Mouse (Mus musculus) NIH3T3 (cell line): ENCODE measurements at regions not wholly inside any gene's neighbourhood (a gene's known extent, or its start where the extent isn't known, plus 50 kb on each side); places are given as distances from the start of the nearest gene placed in this dataset.

Experiments used
- DNase-seq: peaks from one replicate; pipeline ENCODE4 v3.0.0-alpha.2; 2012; ENCODE audit warnings: low read depth

DNA sequence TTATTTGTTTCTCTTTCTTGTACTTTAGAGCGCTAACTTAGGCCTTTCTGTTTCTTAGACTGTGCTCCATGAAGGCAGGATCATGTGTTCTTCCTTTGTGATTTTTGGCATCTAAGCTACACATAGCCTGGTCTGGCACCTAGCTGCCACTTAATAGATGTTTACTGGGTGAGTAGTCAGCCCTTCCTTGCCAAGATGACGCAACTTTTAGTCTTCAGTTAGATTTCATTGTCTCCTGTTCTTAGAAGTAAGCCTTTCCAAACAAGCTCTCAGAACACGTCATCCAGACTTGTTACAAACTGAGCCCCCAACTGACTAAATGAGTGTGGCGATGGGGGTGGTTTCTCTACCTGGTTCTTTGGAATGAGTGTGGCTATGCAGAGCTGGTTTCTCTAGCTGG is 85.4 kb upstream of the Rapgef5 start:
- DNase-seq: peak; percentile 10

DNA sequence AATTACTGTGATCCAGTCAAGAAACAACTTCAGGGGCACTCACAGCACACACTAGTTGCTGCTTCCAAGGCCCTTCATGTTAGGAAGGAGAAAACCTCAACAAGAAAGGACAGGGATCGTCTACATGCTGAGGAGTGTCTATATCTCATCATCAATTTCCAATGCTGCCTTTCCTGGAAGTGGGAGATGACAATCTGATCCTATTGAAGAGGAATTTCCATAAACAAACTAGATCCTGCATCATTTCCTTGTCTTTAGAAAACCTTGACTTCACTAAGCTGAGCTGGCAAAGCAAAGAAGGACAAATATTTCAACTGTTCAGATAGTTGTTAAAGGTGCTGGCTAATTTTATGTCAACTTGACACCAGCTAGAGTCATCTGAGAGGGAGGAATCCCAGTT is 83.5 kb upstream of the Rapgef5 start:
- DNase-seq: no peak

DNA sequence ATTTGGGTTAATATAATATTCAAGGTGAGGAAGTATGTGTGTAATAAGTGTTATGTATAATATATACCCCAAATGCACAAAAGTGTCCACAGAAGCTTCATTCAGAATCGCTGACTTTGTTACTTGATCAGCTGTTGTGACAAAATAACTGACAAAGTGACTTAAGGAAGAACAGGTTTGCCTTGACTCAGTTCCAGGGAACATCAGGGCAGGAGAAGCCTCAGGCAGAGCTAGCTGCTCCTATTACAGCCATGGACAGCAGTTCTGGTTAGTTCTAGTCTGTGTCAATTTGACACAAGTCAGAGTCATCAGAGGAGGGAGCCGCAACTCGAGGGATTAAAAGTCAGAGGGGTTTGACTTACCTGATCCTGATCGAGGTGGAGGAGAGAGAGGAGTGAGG is 79.3 kb upstream of the Rapgef5 start:
- no peak for DNase-seq

DNA sequence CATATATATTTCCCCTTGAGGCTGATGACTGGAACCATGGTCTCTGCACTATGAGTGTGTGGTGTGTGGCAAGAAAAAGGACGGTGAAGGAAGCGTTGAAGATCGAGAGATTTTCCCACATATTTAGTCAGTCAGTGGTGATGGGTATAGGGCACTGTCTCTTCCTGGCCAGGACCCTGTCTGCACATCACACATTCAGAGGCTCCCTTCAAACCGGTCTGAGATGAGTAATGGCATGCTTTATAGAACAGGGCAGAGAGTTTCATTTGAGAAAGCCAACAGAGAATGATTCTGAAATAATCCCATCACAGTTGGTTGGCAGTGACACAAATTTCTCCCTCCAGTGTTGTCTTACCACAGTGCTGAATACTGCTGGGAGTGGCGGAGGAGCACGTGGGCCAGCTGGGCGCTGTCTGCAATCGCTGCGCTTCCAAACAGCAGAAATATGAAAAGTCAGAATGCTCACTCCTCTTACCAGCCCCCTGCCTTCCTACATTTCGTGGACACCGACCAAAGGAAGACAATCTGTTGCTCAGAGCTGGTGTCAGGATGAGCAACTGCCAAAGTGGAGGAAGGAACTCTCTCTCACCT is 77.2 kb upstream of the Rapgef5 start:
- no peak for DNase-seq

DNA sequence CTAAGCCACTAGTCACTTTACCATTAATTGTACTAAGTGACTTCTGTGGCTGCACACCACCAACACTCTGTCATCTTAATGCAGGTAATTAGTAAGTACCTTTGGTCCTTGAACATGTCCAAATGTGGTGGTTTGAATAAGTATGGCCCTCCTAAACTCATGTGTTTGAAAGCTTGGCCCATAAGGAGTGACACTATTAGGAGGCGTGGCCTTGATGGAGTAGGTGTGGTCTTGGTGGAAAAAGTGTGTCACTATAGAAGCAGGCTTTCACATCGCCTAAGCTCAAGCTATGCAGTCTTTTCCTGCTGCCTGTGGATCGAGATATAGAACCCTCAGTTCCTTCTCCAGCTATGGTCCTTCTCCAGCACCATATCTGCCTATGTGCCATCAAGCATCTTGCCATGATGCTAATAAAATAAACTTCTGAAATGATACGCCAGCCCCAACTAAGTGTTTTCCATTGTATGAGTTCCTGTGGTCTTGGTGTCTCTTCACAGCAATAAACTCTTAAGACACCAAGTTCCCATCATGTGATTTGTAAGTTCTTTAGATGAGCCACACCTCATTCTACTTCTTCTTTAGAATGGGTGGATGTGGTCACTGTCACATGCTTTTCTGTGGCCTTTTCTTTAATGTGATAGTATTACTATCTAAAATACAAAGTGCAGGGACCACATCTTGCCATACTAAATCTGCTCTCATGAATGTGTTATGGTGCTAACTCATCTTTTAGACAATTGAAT is 71.9 kb upstream of the Rapgef5 start:
- no peak for DNase-seq

DNA sequence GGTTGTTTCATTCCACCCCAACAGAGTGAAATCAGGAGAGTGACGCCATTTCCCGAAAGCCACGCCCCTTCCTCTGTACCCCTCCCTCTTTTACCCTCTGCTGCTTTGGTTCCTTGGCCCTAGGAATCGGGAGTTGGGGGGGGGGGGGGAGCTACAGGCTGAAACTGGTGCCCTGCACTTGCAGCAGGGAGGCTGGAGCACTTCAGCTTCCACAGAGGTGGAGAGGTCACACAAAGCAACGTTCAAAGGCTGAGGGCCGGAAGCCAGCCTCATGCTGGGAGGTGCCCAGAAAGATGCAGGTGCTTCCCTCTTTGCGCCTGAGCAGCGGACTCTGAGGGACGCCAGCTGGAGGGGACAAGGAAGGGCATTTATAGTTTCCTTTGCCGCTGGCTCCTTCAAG is 69.1 kb upstream of the Rapgef5 start:
- DNase-seq: no peak

DNA sequence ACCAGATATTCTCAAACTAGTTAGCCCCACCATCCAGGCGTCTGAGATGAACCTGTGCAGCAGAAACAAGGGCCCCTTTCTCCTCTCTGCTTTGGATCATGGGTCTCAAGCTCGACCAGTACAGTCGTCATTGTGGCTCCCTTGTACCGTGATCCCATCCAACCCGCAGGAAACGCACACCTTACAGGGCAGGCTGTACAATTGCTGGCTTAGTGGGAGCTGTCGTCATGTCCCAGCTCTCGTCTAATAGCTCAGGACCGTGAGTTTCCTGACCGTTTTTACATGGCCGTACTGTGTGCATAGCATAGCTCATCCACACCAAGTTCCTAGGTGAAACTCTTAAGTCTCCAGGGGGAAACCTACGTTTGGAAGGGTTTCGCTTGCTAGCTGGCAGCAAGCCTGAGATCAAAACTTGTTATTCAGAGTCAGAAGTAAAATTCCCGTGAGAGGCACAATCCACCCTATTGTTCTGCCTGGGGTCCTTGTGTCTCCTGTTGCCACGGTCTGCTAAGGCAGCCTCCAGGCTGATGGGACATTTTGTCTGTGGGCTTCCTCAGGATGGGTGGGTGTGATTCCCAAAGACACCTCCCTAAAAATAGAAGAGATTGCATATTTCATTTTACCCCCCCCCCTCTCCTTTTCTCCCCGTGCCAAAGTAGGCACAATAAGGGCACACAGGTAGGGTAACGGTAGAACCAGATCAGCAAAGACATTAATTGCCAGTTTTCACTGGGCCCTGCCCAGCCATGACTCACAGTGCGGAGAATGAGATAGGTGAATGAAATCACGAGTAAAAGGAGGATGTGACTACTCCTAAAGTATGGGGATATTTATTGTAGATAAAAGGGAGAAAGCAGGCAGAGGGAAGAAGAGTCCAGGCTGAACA is 68.2 kb upstream of the Rapgef5 start:
- DNase-seq: no peak

DNA sequence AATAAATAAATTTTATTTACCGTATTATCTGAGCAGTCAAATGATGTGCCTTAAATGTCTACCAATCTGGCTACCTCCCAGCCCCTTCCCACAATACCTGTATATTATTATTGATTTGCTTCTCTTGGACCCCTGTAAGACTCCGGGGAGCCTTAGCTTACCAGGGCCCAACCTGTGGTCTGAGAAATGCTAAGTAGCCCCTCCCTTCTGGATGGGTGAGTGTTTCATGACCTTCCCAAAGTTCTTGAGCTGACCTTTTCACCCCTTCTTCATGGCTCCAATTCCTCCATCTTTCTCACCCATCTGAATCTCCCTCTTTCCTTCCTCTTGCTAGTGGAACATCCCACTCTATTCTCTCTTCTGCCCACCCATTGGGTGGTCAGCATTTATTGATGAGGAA is 67.2 kb upstream of the Rapgef5 start:
- DNase-seq: no peak

DNA sequence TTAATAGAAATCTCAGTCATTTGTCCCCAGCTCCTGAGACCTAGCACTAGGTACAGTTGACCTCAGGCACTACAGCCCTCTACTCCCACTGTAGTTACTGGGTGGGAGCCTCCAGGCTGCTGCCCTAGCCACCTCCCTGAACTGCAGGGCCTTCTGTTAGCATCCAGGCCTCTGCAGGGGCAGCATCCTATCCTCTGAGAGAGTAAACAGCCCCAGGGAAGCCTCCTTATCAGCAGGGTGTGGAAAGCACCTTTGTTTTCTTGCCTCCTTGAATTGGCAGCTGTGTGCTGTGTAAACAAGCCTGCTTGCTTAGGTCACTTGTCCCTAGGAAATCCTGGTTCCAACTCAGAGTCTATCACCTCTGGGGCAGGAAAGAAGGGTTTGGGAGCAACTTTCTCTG is 66.2 kb upstream of the Rapgef5 start:
- no peak for DNase-seq

DNA sequence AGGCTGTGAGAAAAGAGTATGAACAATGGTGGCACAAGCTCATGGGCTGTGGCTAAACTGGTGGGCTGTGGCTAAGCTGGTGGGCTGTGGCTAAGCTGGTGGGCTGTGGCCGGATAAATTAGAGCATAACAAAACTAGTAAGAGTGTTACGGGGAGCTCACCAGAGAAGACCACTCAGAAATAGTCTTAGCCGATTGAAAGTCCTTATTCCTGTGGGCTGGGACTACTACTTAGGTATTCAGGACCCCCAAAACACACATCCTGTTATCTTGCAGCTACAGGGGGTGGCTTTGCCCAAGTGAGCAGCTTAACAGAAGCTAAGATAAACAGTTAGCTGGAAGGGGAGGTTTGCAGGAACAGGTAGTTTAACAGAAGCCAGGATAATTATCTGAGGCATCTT is 65.4 kb upstream of the Rapgef5 start:
- DNase-seq: no peak

DNA sequence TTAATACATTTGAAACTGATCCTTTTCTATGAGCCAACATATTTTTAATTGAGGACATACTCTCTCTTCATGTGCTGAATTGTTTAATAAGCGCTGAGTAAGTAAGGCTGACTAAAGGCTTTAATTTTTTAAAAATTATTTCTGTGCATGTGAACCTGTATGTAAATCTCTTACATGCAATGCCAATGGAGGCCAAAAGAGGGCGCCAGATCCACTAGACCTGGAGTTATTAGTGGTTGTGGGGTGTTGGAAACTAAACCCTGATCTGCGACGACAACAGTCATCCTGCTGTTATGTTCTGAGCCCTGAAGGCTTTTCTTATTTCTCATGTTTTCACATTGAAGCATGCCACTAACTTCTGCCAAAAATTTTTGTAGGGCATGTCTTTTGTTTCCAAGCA is 64.8 kb upstream of the Rapgef5 start:
- no peak for DNase-seq

DNA sequence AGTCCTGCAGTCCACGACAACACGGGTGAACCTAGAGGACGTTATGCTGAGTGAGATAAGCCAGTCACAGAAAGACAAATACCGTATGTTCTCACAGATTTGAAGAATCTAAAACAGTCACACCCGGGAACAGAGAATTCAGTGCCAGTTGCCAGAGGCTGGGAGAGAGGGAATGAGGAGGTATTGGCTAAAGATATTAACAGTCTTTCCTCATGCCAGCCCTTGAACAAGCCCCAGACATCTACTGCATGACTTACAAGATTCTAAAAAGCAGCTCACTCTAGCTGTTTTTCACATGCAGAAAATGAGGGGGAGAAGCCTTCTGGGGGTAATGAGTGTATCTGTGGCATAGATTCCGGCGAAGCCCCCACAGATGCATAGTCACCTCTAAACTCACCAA is 60.5 kb upstream of the Rapgef5 start:
- DNase-seq: no peak

DNA sequence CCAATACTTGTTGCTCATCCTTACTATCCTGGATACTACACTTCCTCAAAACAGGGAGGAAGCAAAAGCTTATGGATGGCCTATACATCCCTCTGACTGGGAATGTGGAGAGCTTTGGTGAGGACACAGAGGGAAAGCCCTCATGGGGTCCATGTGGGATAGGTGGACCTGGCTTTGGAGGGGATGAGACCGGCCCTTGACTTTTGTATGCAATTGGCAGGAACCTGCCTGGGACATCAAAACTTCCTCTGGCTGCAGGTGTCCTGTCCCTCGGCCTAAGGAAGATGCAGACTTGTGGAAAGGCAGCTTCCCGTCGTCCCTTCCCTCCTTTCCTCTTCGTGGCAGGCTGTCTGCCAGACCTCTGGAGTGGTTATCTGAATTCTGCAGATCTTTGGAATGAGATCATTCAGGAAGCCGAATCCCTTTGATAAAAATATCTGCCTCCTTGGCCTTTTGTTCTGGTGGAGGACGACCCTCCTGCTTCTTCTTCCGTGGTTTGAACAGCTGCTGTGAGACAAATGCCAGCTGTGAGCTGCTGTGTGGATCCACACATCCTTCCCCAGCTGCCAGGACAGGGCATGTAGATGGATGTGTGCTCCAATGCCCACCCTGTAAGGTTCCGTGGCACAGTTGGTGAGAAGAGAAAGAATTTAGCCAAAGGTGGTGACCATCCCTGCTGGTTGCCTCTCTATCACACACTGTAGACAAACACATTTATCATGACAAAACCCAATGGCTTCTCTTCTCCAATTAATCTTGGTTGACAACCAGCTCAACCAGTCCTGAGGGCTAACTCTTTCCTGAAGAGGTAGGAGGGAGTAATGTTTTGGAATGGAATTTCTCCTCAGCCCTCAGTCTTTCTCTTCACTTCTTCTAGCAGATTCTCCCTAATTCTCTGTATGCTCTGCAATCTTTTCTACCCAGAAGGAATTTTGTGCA is 57.9 kb upstream of the Rapgef5 start:
- no peak for DNase-seq

DNA sequence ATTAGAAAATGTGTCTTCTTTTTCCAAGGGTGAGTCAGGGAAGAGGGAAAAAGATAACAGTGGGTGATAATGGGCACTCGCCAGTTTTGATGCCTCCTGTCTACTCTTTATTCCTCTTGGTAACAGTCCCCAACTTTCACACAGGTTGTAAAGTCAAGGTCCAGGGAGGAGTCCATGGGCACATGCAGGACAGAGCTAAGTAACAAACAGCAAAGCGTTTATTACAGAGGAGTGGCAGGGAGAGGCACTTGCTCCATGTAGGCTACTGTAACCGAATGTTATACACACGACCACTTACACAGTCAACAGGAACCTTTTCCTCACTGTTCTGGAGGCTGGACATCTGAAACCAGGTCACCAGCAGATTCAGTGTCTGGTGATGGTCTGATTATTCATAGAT is 56.7 kb upstream of the Rapgef5 start:
- DNase-seq: no peak

DNA sequence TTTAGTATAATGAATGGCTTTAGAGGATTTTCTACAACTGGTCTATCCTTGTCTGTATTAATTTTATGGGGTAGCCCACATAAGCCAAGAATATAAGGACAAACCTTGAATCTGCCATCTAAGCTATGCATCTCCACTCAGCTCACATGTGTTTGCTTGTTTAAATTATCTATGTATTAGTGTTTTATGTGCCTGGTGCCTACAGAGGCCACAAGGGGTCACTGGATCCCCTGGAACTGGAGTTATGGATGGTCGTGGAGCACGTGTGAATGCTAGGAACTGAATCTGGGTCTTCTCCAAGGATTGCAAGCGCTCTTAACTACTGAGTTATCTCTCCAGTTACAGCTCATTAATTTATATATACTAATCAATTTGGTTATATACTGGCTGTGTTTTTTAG is 51.1 kb upstream of the Rapgef5 start:
- DNase-seq: no peak

DNA sequence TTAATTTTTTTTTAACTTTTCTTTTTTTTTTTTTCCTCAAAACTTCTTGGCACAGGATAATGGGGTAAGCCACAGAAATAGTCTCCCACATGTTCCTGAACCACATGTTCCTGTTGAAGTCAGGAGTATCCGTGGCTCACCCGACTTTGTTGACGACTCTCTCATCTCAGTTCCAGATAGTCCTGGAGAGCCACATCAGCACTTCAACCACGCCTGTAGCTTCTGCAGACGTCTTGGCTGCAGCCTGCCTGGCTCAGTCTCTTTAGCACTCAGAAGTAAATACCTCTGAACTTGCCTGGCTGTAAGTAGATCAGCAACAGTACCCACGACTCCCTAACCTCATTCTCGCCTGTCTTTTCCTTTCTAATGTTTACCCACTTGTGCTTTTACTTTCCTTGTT is 50.3 kb upstream of the Rapgef5 start:
- DNase-seq: no peak
